Mouse (Mus musculus): ENCODE data around the gene Narfl. TPM values are rescaled to one million over a fixed set of nuclear protein-coding genes. Genes with fewer than 3 reads are reported as not detected.

Narfl gene
- total RNA-seq, 4 experiments from 2014 or later = 32.1 to 40.6 (median 37.2) TPM

- peak in 1 of 2 experiments; percentile 81 for DNase-seq (ENCODE audit: low spot score in 2 of 2)
Observed at GRCm38 (mm10) chr17:25828712-25829557, 55.4 kb downstream of the Narfl start, which contains the start of gene Jmjd8. Gene Jmjd8 (plus strand): TSS chr17:25828867.

DNA sequence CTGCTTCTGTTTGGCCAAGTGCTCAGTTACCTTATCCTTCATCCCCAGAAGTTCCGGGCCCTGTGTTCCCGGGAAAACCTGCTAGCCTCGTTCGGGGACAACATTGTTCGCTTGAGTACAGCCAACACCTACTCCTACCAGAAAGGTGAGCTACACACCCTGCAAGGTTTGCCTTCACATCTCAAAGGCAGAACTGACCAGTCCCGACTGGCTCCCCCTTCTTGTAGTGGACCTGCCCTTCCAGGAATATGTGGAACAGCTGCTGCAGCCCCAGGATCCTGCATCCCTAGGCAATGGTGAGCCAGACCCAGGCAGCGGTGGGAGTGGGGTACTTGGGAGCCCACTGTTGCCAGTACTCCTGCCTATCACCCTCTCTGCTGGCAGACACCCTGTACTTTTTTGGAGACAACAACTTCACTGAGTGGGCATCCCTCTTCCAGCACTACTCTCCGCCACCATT is 56.0 kb downstream of the Narfl start:
- no peak for DNase-seq (ENCODE audit: low spot score in 2 of 2)

GRCm38 (mm10) chr17:25830200-25830753 is 56.7 kb downstream of the Narfl start:
- no peak for DNase-seq (ENCODE audit: low spot score in 2 of 2)

DNA sequence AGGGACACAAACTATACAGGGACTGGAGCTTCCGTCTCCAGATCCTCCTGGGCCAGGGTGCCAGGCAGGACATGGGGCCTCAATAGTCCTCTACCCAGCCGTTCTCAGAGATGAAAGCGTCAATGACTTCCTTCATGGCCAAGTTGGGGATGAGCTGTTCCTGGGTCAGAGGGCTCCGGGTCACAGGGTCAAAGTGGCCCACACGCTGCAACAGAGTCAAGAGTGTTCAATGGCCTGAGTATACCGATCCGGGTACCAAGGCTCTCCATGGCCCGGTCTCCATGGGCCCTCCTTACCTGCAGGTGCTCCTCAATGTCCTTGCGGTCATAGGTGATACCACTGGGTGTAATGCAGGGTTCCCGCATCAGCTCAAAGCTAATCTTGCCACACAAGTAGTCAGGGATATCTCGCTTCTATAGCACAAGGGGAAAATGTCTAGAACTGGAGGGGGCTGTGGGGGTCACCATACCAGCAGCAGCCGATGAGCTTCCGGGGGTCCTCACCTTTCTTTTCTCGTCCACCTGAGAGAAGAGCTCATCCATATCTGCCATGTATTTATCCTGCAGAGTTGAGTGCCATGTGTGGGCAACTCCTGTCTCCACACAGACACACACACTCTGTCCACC is 57.3 kb downstream of the Narfl start:
- DNase-seq (ENCODE audit: low spot score in 2 of 2) = no peak

- no peak for DNase-seq (ENCODE audit: low spot score in 2 of 2)
Observed at GRCm38 (mm10) chr17:25831451-25832281, 58.1 kb downstream of the Narfl start.

DNA sequence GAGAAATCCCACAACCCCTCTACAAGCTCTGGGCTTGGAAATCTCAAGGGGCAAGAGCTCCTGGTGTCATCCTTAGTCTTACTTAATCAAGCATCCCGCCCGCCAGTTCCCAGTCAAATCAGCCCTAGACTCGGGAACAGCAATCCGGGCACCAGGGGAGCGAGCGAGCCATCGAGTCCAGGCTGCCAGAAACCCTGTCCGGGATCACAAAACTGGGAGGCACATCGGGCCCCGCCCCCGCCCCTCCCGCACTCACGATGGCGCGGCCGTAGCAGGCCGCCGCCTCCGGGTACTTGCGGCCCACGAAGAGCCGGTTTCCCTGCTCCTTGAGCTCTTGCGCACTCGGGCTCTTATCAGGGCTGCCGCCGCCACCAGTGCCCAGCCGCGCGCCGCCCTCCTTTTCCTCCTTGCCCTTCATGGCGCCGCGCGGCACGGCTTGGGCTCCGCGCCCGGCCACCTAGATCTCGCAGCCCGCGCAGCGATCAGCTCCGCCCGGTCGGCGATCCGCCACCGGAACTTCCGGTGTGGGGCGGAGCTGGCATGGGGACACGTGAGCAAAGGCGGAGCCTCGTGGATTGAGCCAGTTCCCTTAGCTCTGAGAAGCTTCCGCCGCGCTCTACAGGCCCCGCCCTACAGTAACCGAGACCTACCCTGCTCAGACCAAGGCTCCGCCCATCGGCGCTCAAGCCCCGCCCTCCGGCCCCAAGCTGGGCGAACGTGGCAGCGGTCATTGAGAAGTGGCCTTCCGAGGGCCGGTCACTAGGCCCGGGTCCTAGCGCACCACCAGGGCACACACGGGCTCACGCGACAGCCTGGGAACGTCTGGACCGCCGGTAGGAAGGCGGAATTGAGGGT is 59.1 kb downstream of the Narfl start:
- DNase-seq (ENCODE audit: low spot score in 2 of 2) = peak; percentile 97 to 99

Small RNA genes lying within 50 kb of the gene (microRNA-seq; reads per million reads assigned to microRNA genes)
- gene Gm25083 = 0 reads per million in 2 experiments
- gene Mir3082 = 2.2 to 5.0 reads per million in 2 experiments
- gene Mir6966 = 2.1 to 2.2 reads per million in 2 experiments

Other genes starting within 250 kb of the Narfl start
- 10 to 100 TPM; 49.8 to 68.7 (median 54.9) TPM for gene Sox8, start 203.1 kb upstream of the Narfl start, total RNA-seq (2022)
- 10 to 100 TPM; 22.0 to 26.3 (median 24.6) TPM for gene Lmf1, start 194.7 kb upstream of the Narfl start, total RNA-seq (2022)
- gene Gng13, start 56.6 kb upstream of the Narfl start, total RNA-seq (2022) = 100 to 1,000 TPM; 125 to 148 (median 137) TPM
- 1 to 10 TPM; 1.8 to 3.1 (median 2.1) TPM for gene Chtf18, start 46.4 kb upstream of the Narfl start, total RNA-seq (2022)
- gene Rpusd1, start 46.1 kb upstream of the Narfl start, total RNA-seq (2022) = 10 to 100 TPM; 55.9 to 61.2 (median 58.2) TPM
- gene Mslnl, start 37.7 kb upstream of the Narfl start, total RNA-seq (2022) = 1 to 10 TPM in 1 of 4 experiments, under 1 TPM in 3; 0.30 to 1.1 (median 0.70) TPM
- 1 to 10 TPM; 2.3 to 4.9 (median 2.6) TPM for gene Msln, start 19.4 kb upstream of the Narfl start, total RNA-seq (2022)
- gene Haghl, start 11.9 kb downstream of the Narfl start, total RNA-seq (2022) = 100 to 1,000 TPM; 120 to 140 (median 140) TPM
- gene Ccdc78, start 12.8 kb downstream of the Narfl start, total RNA-seq (2022) = under 1 TPM in 3 of 4 experiments, not detected in 1; 0.37 to 0.84 (median 0.37) TPM
- gene Fam173a, start 19.1 kb downstream of the Narfl start, total RNA-seq (2022) = 10 to 100 TPM; 83.6 to 99.1 (median 88.6) TPM
- gene AC134908.4, start 21.9 kb downstream of the Narfl start, total RNA-seq (2022) = 1 to 10 TPM in 2 of 4 experiments, not detected in 2; 1.8 to 3.3 TPM
- gene Metrn, start 23.4 kb downstream of the Narfl start, total RNA-seq (2022) = 10 to 100 TPM; 83.0 to 89.4 (median 88.3) TPM
- 100 to 1,000 TPM; 603 to 725 (median 681) TPM for gene Fbxl16, start 35.3 kb downstream of the Narfl start, total RNA-seq (2022)
- 10 to 100 TPM; 22.1 to 28.5 (median 26.8) TPM for gene Wdr24, start 49.9 kb downstream of the Narfl start, total RNA-seq (2022)
- gene Jmjd8, start 55.1 kb downstream of the Narfl start, total RNA-seq (2022) = 10 to 100 TPM; 52.6 to 63.8 (median 56.4) TPM
- 100 to 1,000 TPM; 168 to 175 (median 172) TPM for gene Stub1, start 59.6 kb downstream of the Narfl start, total RNA-seq (2022)
- gene Rhbdl1, start 63.5 kb downstream of the Narfl start, total RNA-seq (2022) = 10 to 100 TPM; 32.6 to 42.3 (median 37.5) TPM
- 10 to 100 TPM; 19.4 to 25.5 (median 21.2) TPM for gene Gm20683, start 68.0 kb downstream of the Narfl start, total RNA-seq (2022)
- 10 to 100 TPM; 59.9 to 86.5 (median 78.9) TPM for gene Rhot2, start 71.1 kb downstream of the Narfl start, total RNA-seq (2022)
- 10 to 100 TPM; 23.4 to 29.1 (median 24.5) TPM for gene Wdr90, start 87.7 kb downstream of the Narfl start, total RNA-seq (2022)
- 10 to 100 TPM; 16.8 to 25.2 (median 19.0) TPM for gene Mcrip2, start 95.0 kb downstream of the Narfl start, total RNA-seq (2022)
- 10 to 100 TPM; 31.4 to 37.3 (median 34.6) TPM for gene Mettl26, start 101.3 kb downstream of the Narfl start, total RNA-seq (2022)
- 1 to 10 TPM; 1.4 to 3.2 (median 1.5) TPM for gene Wfikkn1, start 107.1 kb downstream of the Narfl start, total RNA-seq (2022)
- 10 to 100 TPM; 39.7 to 46.1 (median 45.1) TPM for gene Rab40c, start 146.0 kb downstream of the Narfl start, total RNA-seq (2022)
- 100 to 1,000 TPM; 104 to 113 (median 104) TPM for gene Pigq, start 171.2 kb downstream of the Narfl start, total RNA-seq (2022)
- under 1 TPM; 0.41 to 0.74 (median 0.48) TPM for gene Nhlrc4, start 171.2 kb downstream of the Narfl start, total RNA-seq (2022)
- gene A930017K11Rik, start 178.8 kb downstream of the Narfl start, total RNA-seq (2022) = 1 to 10 TPM in 3 of 4 experiments, under 1 TPM in 1; 0.63 to 1.8 (median 1.4) TPM
- 10 to 100 TPM; 34.3 to 50.9 (median 46.4) TPM for gene Capn15, start 212.0 kb downstream of the Narfl start, total RNA-seq (2022)